Mouse (Mus musculus): ENCODE measurements at regions not wholly inside any gene's neighbourhood (a gene's known extent, or its start where the extent isn't known, plus 50 kb on each side); places are given as distances from the start of the nearest gene placed in this dataset.

DNA sequence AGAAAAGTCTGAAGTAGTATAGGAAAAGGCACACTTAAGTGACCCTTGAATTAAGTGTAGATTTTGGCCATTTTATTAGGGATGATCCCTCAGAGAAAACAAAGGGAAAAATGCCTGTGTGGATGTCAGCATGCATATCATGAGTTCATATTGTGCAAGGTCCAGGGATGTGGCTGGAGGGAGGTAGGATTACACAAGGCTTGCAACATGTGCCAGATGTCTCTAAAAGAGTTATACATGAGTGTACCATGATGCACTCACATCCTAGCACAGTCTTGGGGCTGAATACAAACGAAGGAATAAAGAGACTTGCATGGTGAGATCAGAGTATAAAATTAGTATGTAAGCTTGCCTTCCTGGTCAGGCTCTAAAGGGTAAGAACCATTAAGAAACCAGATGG lies 233.7 kb upstream of the Ldb2 start:
- DNase-seq (ENCODE audit: low read depth) = no peak

DNA sequence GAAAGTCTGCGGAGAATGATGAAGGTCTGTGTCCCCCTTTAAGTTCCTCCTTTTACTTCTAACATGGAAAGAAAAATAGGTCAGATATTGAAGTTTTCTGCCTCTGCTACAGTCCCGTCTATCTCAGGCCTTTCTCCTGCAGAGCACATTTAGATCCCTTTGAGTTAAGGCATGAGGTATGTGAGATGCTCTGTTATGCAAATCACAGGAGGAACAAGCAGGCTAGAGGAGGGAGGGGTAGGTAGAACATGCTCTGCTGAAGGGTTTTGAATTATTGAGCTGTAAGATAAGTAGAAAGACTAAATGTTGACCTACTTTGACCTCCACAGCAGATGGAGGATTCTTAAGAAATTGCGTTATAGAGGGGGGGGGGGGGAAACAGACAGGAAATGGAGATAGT lies 228.4 kb upstream of the Ldb2 start:
- DNase-seq (ENCODE audit: low read depth) = no peak

DNA sequence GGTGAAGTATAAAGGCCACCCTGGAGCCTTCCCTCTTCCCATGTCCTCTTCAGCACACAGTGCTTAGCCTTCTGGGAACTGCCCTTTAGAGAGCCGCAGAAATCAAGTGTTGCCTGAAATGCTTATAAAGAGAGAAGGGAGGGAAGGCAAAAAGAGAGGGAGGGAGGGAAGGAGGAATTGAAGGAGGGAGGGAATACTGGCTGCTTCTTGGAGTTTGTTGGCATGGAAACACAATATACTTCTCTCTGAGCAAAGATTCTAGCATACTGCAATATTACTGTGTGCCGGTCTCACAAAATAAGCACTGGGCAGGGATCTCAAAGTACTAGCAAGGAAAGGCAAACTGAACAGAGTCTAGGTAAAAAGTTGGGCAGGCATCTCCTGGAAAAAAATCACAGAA lies 225.9 kb upstream of the Ldb2 start:
- DNase-seq (ENCODE audit: low read depth) = no peak

DNA sequence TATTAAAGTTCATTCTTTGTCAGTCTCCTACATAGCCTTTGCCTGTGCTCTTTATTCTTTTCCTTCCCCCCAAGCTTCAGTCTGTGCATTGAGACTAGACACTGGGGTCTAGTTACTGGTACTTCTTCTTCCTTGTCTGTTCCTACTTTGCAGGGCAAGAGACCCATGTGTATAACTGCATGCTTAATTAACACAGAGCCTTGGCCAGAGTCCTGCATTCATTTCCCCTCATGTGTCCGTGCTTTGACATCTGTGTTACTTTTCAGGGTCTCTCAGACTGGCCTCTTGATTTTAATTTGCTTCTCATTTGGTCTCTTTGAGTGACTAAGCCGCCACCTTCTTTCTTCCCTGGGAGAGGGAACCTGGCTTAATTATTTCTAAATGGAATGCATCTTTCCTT lies 208.4 kb upstream of the Ldb2 start:
- no peak for DNase-seq (ENCODE audit: low read depth)

DNA sequence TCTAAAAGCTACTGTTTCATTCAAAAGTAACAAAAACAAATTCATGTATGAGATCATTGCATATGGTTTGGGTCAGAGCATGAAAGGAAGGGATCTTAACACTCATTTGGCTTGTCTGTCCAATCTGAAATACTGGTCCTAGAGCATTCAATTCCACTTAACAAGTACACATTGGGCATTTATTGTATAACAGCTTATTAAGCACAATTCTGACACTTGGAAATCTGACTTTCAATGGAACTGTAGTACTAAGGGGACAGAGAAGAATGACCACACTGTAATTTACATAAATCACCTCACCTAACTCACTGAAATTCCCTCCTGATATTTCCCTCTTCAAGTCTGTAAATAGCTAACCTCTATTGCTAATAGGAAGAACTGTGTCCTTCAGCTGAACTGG lies 201.5 kb upstream of the Ldb2 start:
- DNase-seq (ENCODE audit: low read depth) = no peak

DNA sequence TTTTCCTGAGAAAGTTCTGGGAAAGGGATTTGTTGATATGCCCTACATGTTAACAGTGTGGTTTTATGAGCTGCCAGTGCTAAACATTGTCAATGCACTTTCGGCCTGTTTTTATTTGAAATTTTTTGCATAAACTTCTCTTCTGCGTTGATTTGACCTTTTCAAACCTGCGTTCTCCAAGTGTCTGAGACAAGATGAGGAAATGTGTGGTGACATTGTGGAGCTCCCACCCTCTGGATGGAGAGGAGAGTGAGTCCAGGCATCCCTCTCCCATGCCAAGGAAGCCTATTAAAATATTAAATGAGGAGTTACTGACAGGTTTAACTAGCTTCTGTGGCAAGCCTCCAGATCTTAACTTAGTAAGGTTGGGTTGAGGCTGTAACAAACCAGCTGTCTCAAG lies 199.6 kb upstream of the Ldb2 start:
- no peak for DNase-seq (ENCODE audit: low read depth)

DNA sequence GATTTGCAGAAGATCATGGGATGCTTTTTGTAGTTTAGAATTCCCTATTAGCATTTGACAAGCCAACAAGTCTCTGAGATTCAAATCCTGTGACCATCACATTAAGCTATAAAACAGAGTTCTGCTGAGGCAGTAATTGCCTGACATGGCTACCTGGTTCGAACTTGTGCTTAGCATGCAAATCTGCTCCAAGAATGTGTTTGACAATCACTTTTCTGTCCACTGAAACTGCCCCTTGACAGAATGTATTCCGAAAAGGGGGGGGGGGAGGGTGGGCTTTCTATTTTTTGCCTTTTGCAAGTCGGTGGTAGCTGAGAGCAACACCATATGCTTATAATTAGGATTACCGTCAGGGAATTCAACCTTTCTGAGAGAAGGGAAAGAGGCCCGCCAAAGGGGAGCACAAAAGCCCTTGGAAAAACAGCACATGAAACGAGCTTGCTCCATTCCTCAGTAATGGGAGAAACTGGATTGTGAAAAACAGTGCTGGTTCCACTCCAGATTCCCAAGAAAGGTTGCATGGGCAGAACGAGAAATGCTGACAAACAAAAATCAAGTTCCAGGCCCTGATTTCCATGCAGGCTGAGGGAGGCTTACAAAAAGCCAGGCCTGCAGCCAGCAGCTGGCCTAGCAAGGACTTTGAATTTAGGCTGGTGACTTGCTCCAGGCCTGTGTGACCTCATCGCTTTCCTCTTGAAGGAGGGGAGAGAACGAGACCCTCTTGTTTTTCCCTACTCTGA lies 176.1 kb upstream of the Ldb2 start:
- no peak for DNase-seq (ENCODE audit: low read depth)

DNA sequence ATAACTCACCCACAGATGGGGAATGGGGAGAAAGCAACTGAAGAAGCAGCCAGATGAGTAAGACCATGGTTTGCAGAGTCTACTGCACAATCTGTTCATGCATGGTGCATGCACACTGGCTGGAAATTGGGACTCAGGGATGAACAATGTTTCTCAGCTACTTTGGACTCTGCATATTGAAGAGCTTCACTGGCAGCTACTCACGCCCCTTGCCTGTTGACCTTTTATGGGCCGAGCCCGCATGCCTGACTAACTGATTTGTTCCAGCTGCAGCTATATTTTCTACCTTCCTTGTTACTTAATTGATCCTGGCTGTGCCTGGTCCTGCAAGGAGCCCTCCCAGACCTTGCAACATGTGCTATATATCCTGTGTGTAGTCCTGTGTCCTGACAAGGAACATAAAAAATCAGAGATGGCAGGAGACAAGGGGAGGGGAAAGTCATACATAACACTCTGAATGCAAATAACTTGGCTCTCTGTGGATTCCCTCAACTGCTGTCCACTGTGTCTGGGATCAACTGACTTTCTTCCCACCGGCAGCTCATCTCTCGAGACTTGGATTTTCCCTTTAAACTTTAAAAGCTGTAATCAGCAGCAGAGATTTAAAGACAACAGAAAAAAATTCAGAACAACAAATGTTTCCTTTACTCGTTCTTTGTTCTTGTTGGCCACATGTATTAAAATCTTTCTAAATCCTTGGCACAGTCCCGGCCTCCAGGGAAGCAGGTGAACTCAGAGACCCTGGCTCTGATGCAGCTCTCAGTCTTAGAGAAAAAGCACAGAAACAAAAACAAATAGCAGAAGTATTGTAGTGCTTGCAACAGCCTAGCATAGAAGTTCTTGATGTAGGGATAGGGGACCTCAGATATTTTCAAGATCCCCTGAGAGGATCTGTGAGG lies 143.8 kb upstream of the Ldb2 start:
- no peak for DNase-seq (ENCODE audit: low read depth)

DNA sequence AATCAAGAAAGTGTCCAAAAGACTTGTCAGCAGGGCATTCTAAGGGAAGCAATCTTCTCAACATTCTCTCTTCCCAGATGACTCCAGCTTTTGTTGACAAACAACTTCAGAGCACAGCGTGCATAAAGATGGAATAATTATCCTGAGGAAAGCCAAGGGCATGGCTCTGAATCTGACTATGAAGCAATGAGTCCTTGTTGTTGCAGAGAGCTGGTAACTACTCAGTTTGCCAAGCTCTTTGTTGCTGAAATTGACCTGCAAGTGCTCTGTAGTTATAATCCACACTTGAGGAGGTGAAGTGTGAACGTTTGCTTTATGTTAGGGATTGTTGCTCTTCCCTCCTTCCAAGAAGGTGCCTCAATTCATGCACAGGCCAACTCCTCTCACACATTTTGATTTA lies 143.1 kb upstream of the Ldb2 start:
- DNase-seq (ENCODE audit: low read depth) = no peak

DNA sequence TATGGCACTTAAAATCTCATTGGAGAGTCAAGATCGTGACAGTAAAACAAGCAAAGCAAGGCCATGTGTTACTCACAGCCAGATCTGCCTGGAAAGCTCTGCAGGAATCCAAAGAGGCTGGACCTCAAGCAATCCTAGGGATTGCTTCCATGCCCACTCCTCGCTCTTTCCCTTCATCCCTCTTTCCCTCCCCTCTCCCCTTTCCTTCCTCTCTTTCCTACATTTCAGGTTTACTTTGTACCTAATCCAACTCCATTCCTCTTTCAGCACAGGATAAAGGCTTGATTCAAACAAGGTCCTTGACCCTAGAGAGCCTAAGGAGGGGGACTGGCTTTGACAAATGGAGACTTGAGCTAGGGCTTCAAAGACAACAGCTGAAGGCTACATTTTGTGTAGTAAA lies 126.0 kb upstream of the Ldb2 start:
- no peak for DNase-seq (ENCODE audit: low read depth)

DNA sequence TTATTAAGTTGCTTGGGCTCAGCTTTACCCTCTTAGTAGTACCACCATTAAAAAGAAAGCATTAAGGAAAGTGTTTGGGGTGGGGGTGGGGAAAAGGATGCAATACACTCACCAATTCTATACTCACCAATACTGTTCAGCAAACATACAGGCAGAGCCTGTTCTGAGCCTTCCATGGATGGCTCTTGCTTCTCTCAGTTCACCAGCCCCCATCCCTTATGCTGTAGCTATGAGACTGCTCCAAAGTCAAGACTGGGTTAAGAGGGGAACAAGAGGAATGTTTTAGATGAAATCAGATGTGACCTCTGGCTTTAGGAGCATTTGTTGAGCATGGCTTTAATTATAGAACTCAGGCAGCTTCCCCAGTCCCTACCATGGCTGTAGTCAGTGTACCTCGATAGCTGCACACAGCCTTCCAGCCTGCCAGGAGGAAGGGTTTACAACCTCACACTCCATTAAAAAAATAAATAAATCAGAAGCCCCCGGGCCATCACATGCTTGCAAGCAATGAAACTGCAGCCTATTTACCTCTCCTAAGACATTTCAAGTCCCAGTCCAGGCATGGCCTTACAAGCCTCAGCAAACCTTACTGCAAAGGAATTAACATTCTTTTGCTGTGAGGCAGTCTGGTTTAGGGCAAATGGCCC lies 122.8 kb upstream of the Ldb2 start:
- DNase-seq (ENCODE audit: low read depth) = peak; percentile 6

DNA sequence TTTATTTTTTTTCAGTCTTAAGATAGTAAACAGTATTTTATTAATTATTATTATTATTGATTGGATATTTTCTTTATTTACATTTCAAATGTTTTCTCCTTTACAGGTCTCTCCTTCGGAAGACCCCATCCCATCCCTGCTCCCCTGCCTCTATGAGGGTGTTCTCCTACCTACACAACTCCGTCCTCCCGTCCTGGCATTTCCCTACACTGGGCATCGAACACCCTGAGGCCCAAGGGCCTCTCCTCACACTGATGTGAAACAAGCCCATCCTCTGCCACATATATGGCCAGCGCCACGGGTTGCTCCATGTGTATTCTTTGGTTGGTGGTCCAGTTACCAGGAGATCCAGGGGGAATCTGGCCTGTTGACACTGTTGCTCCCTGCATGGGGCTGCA lies 118.3 kb upstream of the Ldb2 start:
- DNase-seq (ENCODE audit: low read depth) = no peak

DNA sequence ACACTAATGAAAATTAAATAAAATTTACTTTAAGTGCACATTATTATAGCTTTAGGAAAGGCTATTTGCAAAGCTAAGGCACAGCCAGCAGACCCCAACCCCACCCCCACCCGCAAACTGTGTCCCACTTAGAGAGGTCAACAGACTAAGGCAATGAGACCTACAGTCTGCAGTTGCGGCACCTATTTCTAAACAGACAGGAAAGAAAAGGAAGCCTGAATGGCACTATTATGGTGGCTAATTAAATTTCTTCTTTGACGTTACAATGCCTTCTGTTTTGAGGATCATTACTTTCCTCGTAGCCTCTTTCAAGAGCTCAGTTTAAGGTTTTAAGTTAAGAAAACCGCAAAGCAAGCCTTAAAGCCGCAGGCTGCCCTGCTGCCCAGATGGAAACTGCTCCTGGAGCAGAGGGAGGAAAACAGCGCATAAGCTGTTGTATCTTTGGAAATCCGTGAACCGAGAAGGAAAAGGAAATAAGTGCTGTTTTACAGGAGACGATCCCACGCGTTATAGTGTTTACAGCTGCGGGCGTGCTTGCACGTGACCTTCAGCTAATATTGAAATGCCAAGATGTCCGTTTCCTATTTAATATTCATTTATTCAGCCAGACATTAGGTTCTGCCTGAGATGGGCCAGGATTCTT lies 117.8 kb upstream of the Ldb2 start:
- no peak for DNase-seq (ENCODE audit: low read depth)

DNA sequence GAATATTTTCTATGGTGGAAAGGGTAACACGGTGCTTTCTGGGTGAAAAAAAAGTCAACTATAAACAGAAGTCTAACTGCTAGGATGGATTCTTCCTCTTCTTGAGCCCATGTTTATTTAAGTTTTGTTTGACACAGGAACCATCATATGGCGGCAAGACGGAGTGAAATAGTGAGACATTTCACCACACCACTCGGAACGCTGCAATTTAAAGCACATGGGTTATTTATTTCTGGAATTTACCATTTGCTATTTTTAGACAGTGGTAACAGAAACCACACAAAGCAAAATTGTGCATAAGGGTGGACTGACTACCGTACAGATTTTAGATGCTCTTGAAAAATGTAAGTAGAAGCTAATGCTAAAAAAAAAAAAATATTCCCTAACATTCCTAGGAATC lies 103.1 kb upstream of the Ldb2 start:
- no peak for DNase-seq (ENCODE audit: low read depth)

DNA sequence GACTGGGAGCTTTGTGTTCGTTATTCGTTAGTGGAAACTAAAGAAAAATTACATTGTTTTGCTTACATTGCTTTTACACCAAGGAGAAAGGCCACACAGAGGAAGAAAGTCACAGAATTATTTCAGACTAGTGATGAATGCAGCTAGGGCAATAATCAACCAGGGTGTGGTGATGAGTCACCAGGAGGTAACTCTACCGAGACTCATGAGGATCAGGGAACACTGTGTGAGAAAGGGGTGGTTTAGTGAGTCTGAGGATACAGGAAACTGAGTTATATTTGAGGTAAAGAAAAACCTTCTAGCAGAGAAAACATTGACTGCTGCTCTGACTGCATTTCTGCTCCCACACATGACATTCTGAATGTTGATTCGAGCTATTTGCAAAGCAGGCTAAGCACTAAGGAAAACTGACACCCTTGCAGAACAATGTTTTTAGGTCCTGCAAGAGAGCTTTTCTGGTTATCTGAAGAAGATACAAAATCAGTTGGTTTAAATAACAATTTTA lies 87.1 kb upstream of the Ldb2 start:
- no peak for DNase-seq (ENCODE audit: low read depth)

DNA sequence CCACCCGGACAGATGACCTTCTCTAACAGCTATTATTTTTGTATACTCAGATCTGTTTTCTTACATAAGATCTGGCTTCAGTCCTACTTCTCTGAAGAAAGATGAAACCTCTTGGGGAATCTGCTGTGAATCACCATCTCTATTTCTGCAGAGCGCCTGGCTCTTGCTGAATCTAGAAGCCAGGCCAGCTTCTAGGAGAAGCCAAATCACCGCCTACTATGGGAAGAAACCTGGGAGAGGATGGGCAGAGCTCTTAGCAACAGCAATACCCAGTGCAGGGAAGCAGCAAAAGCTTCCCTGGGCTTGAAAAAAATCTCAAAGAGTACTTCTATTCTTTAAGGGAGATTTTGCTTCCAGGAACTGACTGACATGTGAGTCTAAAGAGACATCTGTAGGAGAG lies 77.5 kb upstream of the Ldb2 start:
- peak; percentile 20 for DNase-seq (ENCODE audit: low read depth)

DNA sequence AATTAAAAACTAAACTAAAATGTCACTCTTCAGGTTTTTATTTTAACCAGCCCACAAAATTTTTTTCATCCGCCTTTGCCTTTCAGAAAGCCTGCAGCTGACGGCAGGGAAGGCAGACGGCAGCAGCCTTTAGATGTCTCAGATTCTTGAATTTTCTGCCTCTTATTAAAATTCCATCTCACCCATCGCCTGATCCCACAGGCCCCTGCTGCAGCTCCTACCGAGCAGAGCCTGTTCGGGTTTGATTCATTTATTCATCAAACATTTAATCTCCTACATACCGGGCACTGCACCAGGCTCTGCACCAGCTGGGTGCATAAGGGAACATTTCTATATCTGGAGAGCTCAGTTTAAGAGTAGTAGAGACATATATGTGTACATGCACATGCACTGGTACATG lies 72.8 kb upstream of the Ldb2 start:
- DNase-seq (ENCODE audit: low read depth) = no peak

DNA sequence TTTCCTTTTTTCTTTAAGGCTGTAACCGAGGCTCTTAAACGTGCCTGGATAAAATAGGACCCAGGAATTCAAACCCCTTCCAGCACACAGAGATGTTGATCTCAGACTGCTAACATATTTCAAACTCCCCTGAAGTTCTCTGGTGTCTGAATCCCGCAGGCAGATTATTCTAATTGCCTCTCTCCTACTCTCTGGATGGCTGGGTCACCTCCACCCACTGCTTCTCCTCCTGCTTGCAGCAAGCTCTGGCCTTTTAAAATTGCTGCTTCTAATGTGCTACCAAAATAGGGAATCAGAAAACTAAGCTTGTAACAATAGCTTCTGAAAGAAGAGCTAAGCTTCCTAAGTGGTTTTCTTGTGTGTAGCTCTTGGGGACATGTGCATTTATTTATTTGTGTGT lies 64.4 kb upstream of the Ldb2 start:
- DNase-seq (ENCODE audit: low read depth) = no peak

DNA sequence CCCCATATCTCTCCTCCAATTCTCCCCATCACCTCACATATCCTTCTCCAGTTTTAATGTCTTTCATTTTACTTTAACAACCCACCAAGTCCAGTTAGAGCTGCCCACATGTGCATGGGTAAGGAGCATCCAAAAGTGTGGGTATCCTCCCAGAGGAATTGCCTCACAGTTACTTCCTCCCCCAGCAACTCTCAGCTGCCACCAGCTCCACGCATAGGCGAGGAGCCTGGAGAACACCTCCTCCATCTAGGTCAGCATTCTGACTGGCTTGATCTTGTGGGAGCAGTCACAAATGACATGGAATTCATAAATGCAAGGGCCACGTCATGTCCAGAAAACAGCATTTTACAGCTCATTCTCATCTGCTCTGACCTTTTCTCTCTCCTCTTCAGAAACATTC lies 63.9 kb upstream of the Ldb2 start:
- DNase-seq (ENCODE audit: low read depth) = no peak

DNA sequence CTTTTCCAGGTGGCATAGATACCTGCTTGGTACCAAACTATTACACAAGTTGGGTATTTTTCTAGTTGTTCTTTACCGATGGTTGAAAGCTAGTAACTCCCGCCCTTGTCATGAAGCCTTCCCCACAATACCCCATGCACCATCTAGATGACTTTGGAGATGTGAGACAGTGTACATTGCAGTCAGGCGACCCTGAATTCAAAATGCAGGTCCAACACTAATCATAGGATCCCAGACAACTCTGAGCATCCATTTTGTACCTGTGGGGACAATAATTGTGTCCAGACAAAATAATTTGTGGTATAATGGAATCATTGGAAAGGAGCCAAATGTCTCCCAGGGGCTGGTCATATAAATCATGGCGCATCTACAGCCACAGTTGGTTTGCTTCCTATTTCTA lies 54.7 kb upstream of the Ldb2 start:
- DNase-seq (ENCODE audit: low read depth) = no peak

Data from NIH3T3 (cell line).